Mouse (Mus musculus) frontal cortex, postnatal 14 days (tissue): ENCODE data around the gene Hirip3.
"Not testable (repeated sequence)": the region's sequence is repeated elsewhere in the genome, so short reads cannot be mapped to it uniquely, and the experiment has no call there.

ENCODE experiments used
- DNase-seq, 2 experiments: peaks; one replicate each; pipeline ENCODE4 v3.0.0; 2022; ENCODE audit warnings: low spot score in 2 of 2

Gene Hirip3

GRCm38 (mm10) chr7:126853454-126853853 is 8.3 kb upstream of the Hirip3 start:
- no peak for DNase-seq

GRCm38 (mm10) chr7:126855641-126856040 is 6.1 kb upstream of the Hirip3 start:
- no peak for DNase-seq

- no peak for DNase-seq
Observed at GRCm38 (mm10) chr7:126856741-126857420, 4.9 kb upstream of the Hirip3 start.

- DNase-seq, result no peak
Observed at GRCm38 (mm10) chr7:126860987-126861386, 785 bp upstream of the Hirip3 start.

GRCm38 (mm10) chr7:126862147-126862784 is 494 bp downstream of the Hirip3 start, which contains the start of gene Ino80e:
Ino80e (minus strand) TSS chr7:126862377.
- peak; percentile 92 to 94 for DNase-seq

GRCm38 (mm10) chr7:126863791-126864190 is 2.0 kb downstream of the Hirip3 start:
- no peak for DNase-seq

GRCm38 (mm10) chr7:126867534-126867933 is 5.8 kb downstream of the Hirip3 start:
- no peak for DNase-seq

GRCm38 (mm10) chr7:126868003-126868402 is 6.2 kb downstream of the Hirip3 start:
- DNase-seq, result no peak

GRCm38 (mm10) chr7:126869780-126870519 is 8.2 kb downstream of the Hirip3 start:
- DNase-seq, result no peak

GRCm38 (mm10) chr7:126870520-126870891 is 8.7 kb downstream of the Hirip3 start:
- no peak for DNase-seq

- no peak for DNase-seq
Observed at GRCm38 (mm10) chr7:126877239-126877638, 15.5 kb downstream of the Hirip3 start.

- no peak for DNase-seq
Observed at GRCm38 (mm10) chr7:126881040-126881439, 19.3 kb downstream of the Hirip3 start.

- DNase-seq, result no peak
Observed at GRCm38 (mm10) chr7:126883731-126884181, 22.0 kb downstream of the Hirip3 start.

- peak; percentile 96 to 98 for DNase-seq
Observed at GRCm38 (mm10) chr7:126884286-126885164, 22.8 kb downstream of the Hirip3 start, which contains the start of gene Taok2. Taok2 (minus strand) TSS chr7:126884703.

- no peak for DNase-seq
Observed at GRCm38 (mm10) chr7:126887281-126887680, 25.5 kb downstream of the Hirip3 start.

- no peak for DNase-seq
Observed at GRCm38 (mm10) chr7:126888852-126889251, 27.1 kb downstream of the Hirip3 start.

GRCm38 (mm10) chr7:126896912-126897311 is 35.1 kb downstream of the Hirip3 start:
- DNase-seq, result no peak

GRCm38 (mm10) chr7:126897390-126898101 is 35.8 kb downstream of the Hirip3 start:
- DNase-seq, result no peak

GRCm38 (mm10) chr7:126898102-126898990 is 36.6 kb downstream of the Hirip3 start:
- DNase-seq, result peak; percentile 83 to 93

GRCm38 (mm10) chr7:126899781-126900180 is 38.0 kb downstream of the Hirip3 start:
- DNase-seq, result not testable (repeated sequence)
